Mouse (Mus musculus): Measurements from ENCODE around the gene 9030612E09Rik. TPM values are rescaled to one million over a fixed set of nuclear protein-coding genes. Genes with fewer than 3 reads are reported as not detected.

The 9030612E09Rik gene
- polyA plus RNA-seq, 1 experiment from 2014 or later, result 1.9 TPM

DNA sequence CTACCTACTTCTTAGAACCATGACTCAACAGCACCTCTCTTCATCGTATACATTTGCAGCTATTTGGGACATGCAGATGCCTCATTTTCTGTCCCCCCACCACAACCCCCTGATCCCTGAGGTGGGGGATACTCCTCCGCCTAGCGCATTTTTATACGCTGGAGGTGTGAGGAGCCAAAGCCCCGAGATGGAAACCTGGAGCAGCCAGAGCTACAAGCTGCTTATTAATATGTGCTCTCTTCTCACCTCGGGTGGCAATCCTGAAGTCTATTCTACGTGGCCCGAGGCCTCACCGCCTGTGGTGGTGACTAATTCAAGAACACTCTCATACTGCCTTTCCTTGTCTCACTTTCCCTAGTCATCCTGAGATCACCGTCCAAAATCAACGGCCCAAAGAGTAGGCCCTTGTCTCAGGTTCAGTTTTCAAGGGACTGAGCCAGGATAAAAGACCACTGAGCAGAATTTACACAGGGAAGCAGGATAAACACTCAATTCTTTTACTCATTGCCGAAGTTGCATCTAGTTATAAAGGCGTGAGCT lies 42.9 kb downstream of the 9030612E09Rik start:
- Histone ChIP-seq H3K27ac (replicated peaks) (no peak overlapping the region), H3K9ac (no peak overlapping the region), H3K27me3 (no peaks in the 10 kb centered on the region), H3K36me3 (no peaks in the 10 kb centered on the region), H3K4me2 (no peak overlapping the region), H3K9me3 (no peaks in the 10 kb centered on the region), H3K4me1 (replicated peaks) (peaks cover 13% of the 10 kb centered on the region), H3K4me3 (no peak overlapping the region)
- ATAC-seq (ENCODE audit: low read depth), result no peak
- WGBS, result 93% methylated on average over 13 of the region's 13 CpGs

DNA sequence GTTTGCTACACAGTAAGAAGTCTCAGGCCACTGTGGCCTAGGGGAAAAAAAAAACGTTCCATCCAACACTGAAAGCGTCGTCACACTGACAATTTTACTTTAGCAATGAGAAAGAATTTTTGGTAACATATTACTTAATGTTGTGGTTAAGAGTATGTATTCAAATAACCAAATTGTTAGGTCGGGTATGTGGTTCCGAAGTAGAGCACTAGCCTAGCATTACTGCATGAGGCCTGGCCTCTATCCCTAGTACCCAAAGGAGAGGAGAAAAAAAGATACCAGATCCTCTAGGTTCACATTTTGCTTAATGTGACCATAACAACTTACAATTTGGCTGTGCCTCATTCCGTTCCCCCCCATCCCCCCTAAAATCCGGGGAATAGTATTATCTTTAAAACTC lies 46.0 kb downstream of the 9030612E09Rik start:
- H3K36me3 ChIP-seq, result no peaks in the 10 kb centered on the region
- no peak for ATAC-seq (ENCODE audit: low read depth)

GRCm38 (mm10) chr10:43220910-43221625 lies 46.6 kb downstream of the 9030612E09Rik start, which contains the start of gene Pdss2:
Gene Pdss2, plus strand, starts transcription at chr10:43221486.
- peak within 1 kb of the TSS; percentile 95 for H3K27ac ChIP-seq (replicated peaks)
- peak within 1 kb of the TSS; percentile 83 for H3K4me3 ChIP-seq
- no peaks in the 10 kb centered on the region for H3K27me3 ChIP-seq
- H3K4me1 ChIP-seq (replicated peaks), result peaks cover 13% of the 10 kb centered on the region
- whole genome bisulfite sequencing, result under 1% methylated on average over 50 of the region's 50 CpGs
- no peaks in the 10 kb centered on the region for H3K9me3 ChIP-seq
- H3K36me3 ChIP-seq, result no peaks in the 10 kb centered on the region
- H3K9ac ChIP-seq, result peak within 1 kb of the TSS; percentile 98
- H3K4me2 ChIP-seq, result peak within 1 kb of the TSS; percentile 97
- ATAC-seq (ENCODE audit: low read depth), result peak; percentile 98

More for the DNA sequence above, 46.0 kb downstream of the 9030612E09Rik start:
- H3K4me1 ChIP-seq (replicated peaks), result peaks cover 13% of the 10 kb centered on the region
- WGBS, result 23% methylated on average over 7 of the region's 7 CpGs
- peak overlapping the region; percentile 97 for H3K4me2 ChIP-seq
- peak overlapping the region; percentile 83 for H3K4me3 ChIP-seq
- peak overlapping the region; percentile 98 for H3K9ac ChIP-seq
- H3K27me3 ChIP-seq, result no peaks in the 10 kb centered on the region
- peak overlapping the region; percentile 95 for H3K27ac ChIP-seq (replicated peaks)
- H3K9me3 ChIP-seq, result no peaks in the 10 kb centered on the region

- H3K9ac ChIP-seq, result peak overlapping the region; percentile 98
- H3K4me3 ChIP-seq, result peak overlapping the region; percentile 83
- peaks cover 13% of the 10 kb centered on the region for H3K4me1 ChIP-seq (replicated peaks)
- H3K9me3 ChIP-seq, result no peaks in the 10 kb centered on the region
- peak overlapping the region; percentile 97 for H3K4me2 ChIP-seq
- H3K36me3 ChIP-seq, result no peaks in the 10 kb centered on the region
- H3K27me3 ChIP-seq, result no peaks in the 10 kb centered on the region
- ATAC-seq (ENCODE audit: low read depth), result peak; percentile 58
- peak overlapping the region; percentile 95 for H3K27ac ChIP-seq (replicated peaks)
- WGBS, result under 1% methylated on average over 25 of the region's 25 CpGs
Measured at GRCm38 (mm10) chr10:43221659-43222058, 47.2 kb downstream of the 9030612E09Rik start.

GRCm38 (mm10) chr10:43223391-43223790 lies 48.9 kb downstream of the 9030612E09Rik start:
- H3K36me3 ChIP-seq, result no peaks in the 10 kb centered on the region
- no peak overlapping the region for H3K4me2 ChIP-seq
- H3K4me3 ChIP-seq, result no peak overlapping the region
- H3K9me3 ChIP-seq, result no peaks in the 10 kb centered on the region
- H3K27me3 ChIP-seq, result no peaks in the 10 kb centered on the region
- 92% methylated on average over 2 of the region's 2 CpGs for WGBS
- H3K4me1 ChIP-seq (replicated peaks), result peaks cover 13% of the 10 kb centered on the region
- H3K27ac ChIP-seq (replicated peaks), result no peak overlapping the region
- ATAC-seq (ENCODE audit: low read depth), result no peak
- H3K9ac ChIP-seq, result no peak overlapping the region

Other genes starting within 250 kb of the 9030612E09Rik start
- gene Sobp, start 174 bp upstream of the 9030612E09Rik start, polyA plus RNA-seq (2015; fragmentation: Nextera tagmentation; extraction: Ambion mirVana), result 8.3 and 10.2 TPM in 2 replicates
- gene Pdss2, start 46.8 kb downstream of the 9030612E09Rik start, polyA plus RNA-seq (2015; fragmentation: Nextera tagmentation; extraction: Ambion mirVana), result 14.0 and 14.6 TPM in 2 replicates

All from neural tube, embryonic 13.5 days (tissue).